Mouse (Mus musculus): ENCODE measurements around the gene Tspan15. TPM values are rescaled to one million over a fixed set of nuclear protein-coding genes. Genes with fewer than 3 reads are reported as not detected.

Gene Tspan15
- total RNA-seq (2014; fragmentation: Nextera tagmentation) (8.2 and 10.2 TPM in 2 replicates), total RNA-seq (2017) (1.9 TPM in 2 replicates), polyA plus RNA-seq (2012) (1.5 and 1.7 TPM in 2 replicates)

- DNase-seq (ENCODE audit: low spot score) (peak; percentile 92), ATAC-seq (ENCODE audit: extremely low read depth, insufficient number of reproducible peaks, low FRiP score, poor library complexity, severe bottlenecking) (peak; percentile 75)
- no peaks in the 10 kb centered on the region for H3K36me3 ChIP-seq (replicated peaks)
- TF ChIP-seq POLR2AphosphoS5 (IDR thresholded peaks at IDR 0.05; ENCODE audit: insufficient replicate concordance, low read depth, low read length) (no peak), GATA2 (IDR thresholded peaks at IDR 0.05; ENCODE audit: borderline replicate concordance, low read depth, low read length) (no peak), GATA1 (IDR thresholded peaks at IDR 0.05; ENCODE audit: borderline replicate concordance, low read length) (no peak), CTCF (IDR thresholded peaks at IDR 0.05; ENCODE audit: low read depth, low read length) (no peak), TAL1 (conservative IDR thresholded peaks at IDR 0.05; ENCODE audit: low read depth, low read length) (no peak)
- H3K9me3 ChIP-seq (replicated peaks), result no peaks in the 10 kb centered on the region
- H3K4me1 ChIP-seq (ENCODE audit: insufficient read depth, low read depth, low read length), result peaks cover 26% of the 10 kb centered on the region
- no peaks in the 10 kb centered on the region for H3K27me3 ChIP-seq (ENCODE audit: insufficient read depth, low read length)
- H3K4me3 ChIP-seq (ENCODE audit: low read depth, low read length), result peak within 1 kb of the TSS; percentile 73
Measured at GRCm38 (mm10) chr10:62230708-62231394, at the start of gene Tspan15. Tspan15 (minus strand) TSS chr10:62231251.

- no peak for ATAC-seq (ENCODE audit: extremely low read depth, insufficient number of reproducible peaks, low FRiP score, poor library complexity, severe bottlenecking)
- TF ChIP-seq GATA2 (IDR thresholded peaks at IDR 0.05; ENCODE audit: borderline replicate concordance, low read depth, low read length) (no peak), GATA1 (IDR thresholded peaks at IDR 0.05; ENCODE audit: borderline replicate concordance, low read length) (no peak), TAL1 (conservative IDR thresholded peaks at IDR 0.05; ENCODE audit: low read depth, low read length) (no peak), POLR2AphosphoS5 (IDR thresholded peaks at IDR 0.05; ENCODE audit: insufficient replicate concordance, low read depth, low read length) (no peak), CTCF (IDR thresholded peaks at IDR 0.05; ENCODE audit: low read depth, low read length) (no peak)
- peaks cover 19% of the 10 kb centered on the region for H3K4me1 ChIP-seq (ENCODE audit: insufficient read depth, low read depth, low read length)
- no peak overlapping the region for H3K4me3 ChIP-seq (ENCODE audit: low read depth, low read length)
- H3K9me3 ChIP-seq (replicated peaks), result no peaks in the 10 kb centered on the region
- DNase-seq (ENCODE audit: low spot score), result no peak
- H3K27me3 ChIP-seq (ENCODE audit: insufficient read depth, low read length), result no peaks in the 10 kb centered on the region
- H3K36me3 ChIP-seq (replicated peaks), result peaks cover 97% of the 10 kb centered on the region
Measured at GRCm38 (mm10) chr10:62279671-62280070, 48.6 kb upstream of the Tspan15 start.

GRCm38 (mm10) chr10:62279066-62279465, 48.0 kb upstream of the Tspan15 start:
- no peak for ATAC-seq (ENCODE audit: extremely low read depth, insufficient number of reproducible peaks, low FRiP score, poor library complexity, severe bottlenecking)
- DNase-seq (ENCODE audit: low spot score), result no peak
- TF ChIP-seq CTCF (IDR thresholded peaks at IDR 0.05; ENCODE audit: low read depth, low read length) (no peak), GATA1 (IDR thresholded peaks at IDR 0.05; ENCODE audit: borderline replicate concordance, low read length) (no peak), GATA2 (IDR thresholded peaks at IDR 0.05; ENCODE audit: borderline replicate concordance, low read depth, low read length) (no peak), TAL1 (conservative IDR thresholded peaks at IDR 0.05; ENCODE audit: low read depth, low read length) (no peak), POLR2AphosphoS5 (IDR thresholded peaks at IDR 0.05; ENCODE audit: insufficient replicate concordance, low read depth, low read length) (no peak)
- Histone ChIP-seq H3K4me3 (ENCODE audit: low read depth, low read length) (no peak overlapping the region), H3K36me3 (replicated peaks) (peaks cover 97% of the 10 kb centered on the region), H3K9me3 (replicated peaks) (no peaks in the 10 kb centered on the region), H3K27me3 (ENCODE audit: insufficient read depth, low read length) (no peaks in the 10 kb centered on the region), H3K4me1 (ENCODE audit: insufficient read depth, low read depth, low read length) (peaks cover 15% of the 10 kb centered on the region)

GRCm38 (mm10) chr10:62277499-62278293, 46.6 kb upstream of the Tspan15 start:
- TF ChIP-seq POLR2AphosphoS5 (IDR thresholded peaks at IDR 0.05; ENCODE audit: insufficient replicate concordance, low read depth, low read length) (no peak), GATA2 (IDR thresholded peaks at IDR 0.05; ENCODE audit: borderline replicate concordance, low read depth, low read length) (no peak), TAL1 (conservative IDR thresholded peaks at IDR 0.05; ENCODE audit: low read depth, low read length) (no peak), GATA1 (IDR thresholded peaks at IDR 0.05; ENCODE audit: borderline replicate concordance, low read length) (no peak), CTCF (IDR thresholded peaks at IDR 0.05; ENCODE audit: low read depth, low read length) (no peak)
- DNase-seq (ENCODE audit: low spot score) (no peak), ATAC-seq (ENCODE audit: extremely low read depth, insufficient number of reproducible peaks, low FRiP score, poor library complexity, severe bottlenecking) (no peak)
- no peak overlapping the region for H3K4me3 ChIP-seq (ENCODE audit: low read depth, low read length)
- H3K4me1 ChIP-seq (ENCODE audit: insufficient read depth, low read depth, low read length), result peaks cover 3% of the 10 kb centered on the region
- no peaks in the 10 kb centered on the region for H3K9me3 ChIP-seq (replicated peaks)
- no peaks in the 10 kb centered on the region for H3K27me3 ChIP-seq (ENCODE audit: insufficient read depth, low read length)
- H3K36me3 ChIP-seq (replicated peaks), result peaks cover 97% of the 10 kb centered on the region

- H3K4me1 ChIP-seq (ENCODE audit: insufficient read depth, low read depth, low read length), result peaks cover 3% of the 10 kb centered on the region; the same call in 1 of the 2 replicates
- no peak for DNase-seq (ENCODE audit: low spot score)
Measured at GRCm38 (mm10) chr10:62275235-62275634, 44.2 kb upstream of the Tspan15 start.

GRCm38 (mm10) chr10:62269278-62269677, 38.2 kb upstream of the Tspan15 start:
- Histone ChIP-seq H3K27me3 (ENCODE audit: insufficient read depth, low read length) (no peaks in the 10 kb centered on the region), H3K4me1 (ENCODE audit: insufficient read depth, low read depth, low read length) (peaks cover 22% of the 10 kb centered on the region), H3K9me3 (replicated peaks) (no peaks in the 10 kb centered on the region), H3K36me3 (replicated peaks) (peaks cover 68% of the 10 kb centered on the region), H3K4me3 (ENCODE audit: low read depth, low read length) (no peak overlapping the region; the same call in 1 of the 2 replicates)
- TF ChIP-seq CTCF (IDR thresholded peaks at IDR 0.05; ENCODE audit: low read depth, low read length), result no peak
- no peak for TF ChIP-seq TAL1 (conservative IDR thresholded peaks at IDR 0.05; ENCODE audit: low read depth, low read length)
- TF ChIP-seq POLR2AphosphoS5 (IDR thresholded peaks at IDR 0.05; ENCODE audit: insufficient replicate concordance, low read depth, low read length), result no peak
- TF ChIP-seq GATA2 (IDR thresholded peaks at IDR 0.05; ENCODE audit: borderline replicate concordance, low read depth, low read length), result no peak
- no peak for TF ChIP-seq GATA1 (IDR thresholded peaks at IDR 0.05; ENCODE audit: borderline replicate concordance, low read length)
- ATAC-seq (ENCODE audit: extremely low read depth, insufficient number of reproducible peaks, low FRiP score, poor library complexity, severe bottlenecking) (no peak), DNase-seq (ENCODE audit: low spot score) (no peak)

More at GRCm38 (mm10) chr10:62275235-62275634, 44.2 kb upstream of the Tspan15 start:
- Histone ChIP-seq H3K36me3 (replicated peaks) (peaks cover 93% of the 10 kb centered on the region), H3K9me3 (replicated peaks) (no peaks in the 10 kb centered on the region), H3K27me3 (ENCODE audit: insufficient read depth, low read length) (no peaks in the 10 kb centered on the region), H3K4me3 (ENCODE audit: low read depth, low read length) (no peak overlapping the region)
- no peak for ATAC-seq (ENCODE audit: extremely low read depth, insufficient number of reproducible peaks, low FRiP score, poor library complexity, severe bottlenecking)
- TF ChIP-seq POLR2AphosphoS5 (IDR thresholded peaks at IDR 0.05; ENCODE audit: insufficient replicate concordance, low read depth, low read length), result no peak
- no peak for TF ChIP-seq GATA1 (IDR thresholded peaks at IDR 0.05; ENCODE audit: borderline replicate concordance, low read length)
- no peak for TF ChIP-seq GATA2 (IDR thresholded peaks at IDR 0.05; ENCODE audit: borderline replicate concordance, low read depth, low read length)
- TF ChIP-seq CTCF (IDR thresholded peaks at IDR 0.05; ENCODE audit: low read depth, low read length), result no peak
- TF ChIP-seq TAL1 (conservative IDR thresholded peaks at IDR 0.05; ENCODE audit: low read depth, low read length), result no peak
